Mouse (Mus musculus): Measurements from ENCODE around the gene Nudc. TPM values are rescaled to one million over a fixed set of nuclear protein-coding genes. Genes with fewer than 3 reads are reported as not detected.

Nudc gene
- polyA plus RNA-seq (2014; fragmentation: Illumina TruSeq; extraction: RNeasy Lipid Tissue Mini Kit (QIAGEN cat#74804); ENCODE audit: low replicate concordance) = 6.8 TPM

GRCm38 (mm10) chr4:133545272-133546231, at the start of gene Nudc:
Nudc (minus strand) TSS chr4:133545996.

GRCm38 (mm10) chr4:133584059-133584951, 38.5 kb upstream of the Nudc start, which contains the start of gene Gpn2:
Gpn2 (plus strand) TSS chr4:133584362.

DNA sequence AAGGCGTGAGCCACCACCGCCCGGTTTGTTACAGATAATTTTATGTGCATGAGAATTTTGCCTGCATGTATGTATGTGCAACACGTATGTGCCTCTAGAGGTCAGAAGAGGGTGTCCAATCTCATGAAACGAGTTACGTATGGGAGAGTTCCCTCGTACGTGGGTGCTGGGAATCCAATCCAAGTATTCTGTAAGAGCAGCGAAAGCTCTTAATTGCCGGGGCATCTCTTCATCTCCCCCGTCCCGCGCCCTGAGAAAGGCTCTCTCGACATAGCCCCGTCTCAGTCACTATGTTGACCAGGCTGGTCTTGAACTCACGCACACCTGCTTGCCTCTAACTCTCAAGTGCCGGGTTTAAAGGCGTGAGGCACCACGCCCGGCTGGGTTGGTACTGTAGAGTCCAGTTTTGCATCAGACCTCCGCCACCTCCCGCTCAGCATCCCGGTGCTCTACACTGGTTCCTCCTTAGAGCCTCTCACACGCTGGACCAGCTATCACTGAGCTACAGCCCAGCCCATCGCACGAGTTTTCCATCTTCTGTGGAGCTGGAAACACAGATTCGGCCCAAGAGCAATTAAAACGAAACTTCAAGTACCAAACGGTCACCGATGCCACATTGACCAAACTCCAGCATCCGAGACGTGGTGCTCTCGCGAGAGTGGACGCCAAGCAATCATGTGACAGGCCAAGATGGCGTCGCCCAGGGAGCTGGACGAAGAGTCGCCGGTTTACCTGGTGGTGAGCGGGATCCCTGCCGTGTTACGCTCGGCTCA, 28.5 kb upstream of the Nudc start, which contains the start of gene Gpatch3:
Gpatch3 (plus strand) TSS at position 676 of the 773 bp plus-strand sequence.

DNA sequence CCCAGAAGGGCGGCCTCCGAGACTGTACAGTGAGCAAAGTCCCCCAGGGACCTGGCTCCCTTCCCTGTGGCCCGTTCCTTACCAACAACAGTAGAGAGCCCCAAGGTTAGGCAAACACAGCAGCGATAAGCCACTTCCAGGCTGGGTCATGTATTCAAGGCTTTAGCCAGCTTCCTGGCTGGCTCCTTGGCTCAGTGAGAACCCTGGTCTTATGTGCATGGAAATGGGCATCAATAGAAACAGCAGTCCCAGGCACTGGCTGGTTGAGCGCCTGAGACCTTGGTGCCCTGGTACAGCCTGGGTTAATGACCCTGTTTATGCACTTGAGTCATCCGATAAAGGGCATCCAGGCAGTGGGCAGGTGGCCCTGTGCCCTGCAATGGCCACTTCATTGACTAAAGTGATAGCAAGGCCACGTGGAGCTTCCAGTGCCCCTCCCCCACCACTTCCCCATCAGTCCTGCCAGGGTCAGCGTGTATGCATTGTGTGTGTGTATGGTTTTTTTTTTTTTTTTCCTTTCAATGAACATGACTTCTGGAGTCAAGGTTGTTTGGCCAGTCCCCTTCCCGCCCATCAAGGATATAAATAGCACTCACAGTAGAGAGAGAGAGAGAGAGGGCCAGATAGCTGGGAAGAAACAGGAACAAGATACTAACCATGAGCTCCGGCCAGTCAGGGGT, 7.1 kb upstream of the Nudc start, which contains the start of gene Nr0b2:
Nr0b2 (plus strand) TSS at position 609 of the 680 bp plus-strand sequence.

GRCm38 (mm10) chr4:133518601-133519368, 27.0 kb downstream of the Nudc start, which contains the start of gene Kdf1:
Kdf1 (plus strand) TSS chr4:133518963.

DNA sequence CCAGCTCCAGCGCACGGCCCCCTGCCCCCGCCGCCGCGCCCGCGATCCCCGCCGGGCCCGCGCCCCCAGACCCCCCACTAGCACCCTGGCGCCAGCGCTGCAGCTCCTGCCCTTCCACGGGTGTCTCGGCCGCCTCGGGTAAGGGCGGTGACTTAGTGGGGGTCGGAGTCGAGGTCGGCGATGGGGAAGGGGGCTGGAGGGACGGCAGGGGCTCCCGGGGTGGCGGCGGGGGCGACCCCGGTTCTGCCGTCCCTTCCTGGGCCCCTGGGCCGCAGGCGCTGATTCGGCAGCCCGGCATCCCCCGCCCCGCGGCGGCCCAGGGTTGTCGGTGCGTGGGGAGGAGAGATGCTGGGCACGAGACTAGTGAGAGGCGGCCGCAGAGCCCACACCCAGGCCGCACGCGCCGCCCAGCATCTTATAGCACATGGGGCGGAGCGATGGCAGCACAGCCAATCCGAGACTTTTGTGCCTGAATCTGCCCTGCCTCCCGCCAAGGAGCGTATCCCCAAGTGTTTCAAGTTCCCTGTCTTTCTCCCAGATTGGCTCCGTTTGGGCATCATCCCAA, 47.6 kb downstream of the Nudc start, which contains the start of gene Trnp1:
Trnp1 (minus strand) TSS at position 391 of the 565 bp plus-strand sequence.

Other genes with a start within 250 kb of the Nudc start
- gene Wdtc1, start 192.5 kb downstream of the Nudc start, polyA plus RNA-seq (2014; fragmentation: Illumina TruSeq; extraction: RNeasy Lipid Tissue Mini Kit (QIAGEN cat#74804); ENCODE audit: low replicate concordance) = 3.7 TPM
- 0.97 TPM for gene Slc9a1, start 176.3 kb downstream of the Nudc start, polyA plus RNA-seq (2014; fragmentation: Illumina TruSeq; extraction: RNeasy Lipid Tissue Mini Kit (QIAGEN cat#74804); ENCODE audit: low replicate concordance)
- gene Tent5b, start 65.9 kb downstream of the Nudc start, polyA plus RNA-seq (2014; fragmentation: Illumina TruSeq; extraction: RNeasy Lipid Tissue Mini Kit (QIAGEN cat#74804); ENCODE audit: low replicate concordance) = not detected
- gene Trnp1, start 47.4 kb downstream of the Nudc start, polyA plus RNA-seq (2014; fragmentation: Illumina TruSeq; extraction: RNeasy Lipid Tissue Mini Kit (QIAGEN cat#74804); ENCODE audit: low replicate concordance) = 1.0 TPM
- 1.6 TPM for gene Kdf1, start 27.0 kb downstream of the Nudc start, polyA plus RNA-seq (2014; fragmentation: Illumina TruSeq; extraction: RNeasy Lipid Tissue Mini Kit (QIAGEN cat#74804); ENCODE audit: low replicate concordance)
- gene Nr0b2, start 7.4 kb upstream of the Nudc start, polyA plus RNA-seq (2014; fragmentation: Illumina TruSeq; extraction: RNeasy Lipid Tissue Mini Kit (QIAGEN cat#74804); ENCODE audit: low replicate concordance) = not detected
- not detected for gene Gpatch3, start 28.7 kb upstream of the Nudc start, polyA plus RNA-seq (2014; fragmentation: Illumina TruSeq; extraction: RNeasy Lipid Tissue Mini Kit (QIAGEN cat#74804); ENCODE audit: low replicate concordance)
- gene Gpn2, start 38.4 kb upstream of the Nudc start, polyA plus RNA-seq (2014; fragmentation: Illumina TruSeq; extraction: RNeasy Lipid Tissue Mini Kit (QIAGEN cat#74804); ENCODE audit: low replicate concordance) = not detected
- gene Sfn, start 56.2 kb upstream of the Nudc start, polyA plus RNA-seq (2014; fragmentation: Illumina TruSeq; extraction: RNeasy Lipid Tissue Mini Kit (QIAGEN cat#74804); ENCODE audit: low replicate concordance) = 0.45 TPM
- gene Zdhhc18, start 104.2 kb upstream of the Nudc start, polyA plus RNA-seq (2014; fragmentation: Illumina TruSeq; extraction: RNeasy Lipid Tissue Mini Kit (QIAGEN cat#74804); ENCODE audit: low replicate concordance) = 1.9 TPM
- 3.0 TPM for gene Pigv, start 126.7 kb upstream of the Nudc start, polyA plus RNA-seq (2014; fragmentation: Illumina TruSeq; extraction: RNeasy Lipid Tissue Mini Kit (QIAGEN cat#74804); ENCODE audit: low replicate concordance)
- gene Arid1a, start 210.8 kb upstream of the Nudc start, polyA plus RNA-seq (2014; fragmentation: Illumina TruSeq; extraction: RNeasy Lipid Tissue Mini Kit (QIAGEN cat#74804); ENCODE audit: low replicate concordance) = 17.3 TPM

All from small intestine, adult 10 weeks (tissue).